Mouse (Mus musculus): Measurements from ENCODE around the gene Chmp4b. TPM values are rescaled to one million over a fixed set of nuclear protein-coding genes. Genes with fewer than 3 reads are reported as not detected.

Gene Chmp4b
- polyA plus RNA-seq, 1 experiment, result 27.6 TPM

DNA sequence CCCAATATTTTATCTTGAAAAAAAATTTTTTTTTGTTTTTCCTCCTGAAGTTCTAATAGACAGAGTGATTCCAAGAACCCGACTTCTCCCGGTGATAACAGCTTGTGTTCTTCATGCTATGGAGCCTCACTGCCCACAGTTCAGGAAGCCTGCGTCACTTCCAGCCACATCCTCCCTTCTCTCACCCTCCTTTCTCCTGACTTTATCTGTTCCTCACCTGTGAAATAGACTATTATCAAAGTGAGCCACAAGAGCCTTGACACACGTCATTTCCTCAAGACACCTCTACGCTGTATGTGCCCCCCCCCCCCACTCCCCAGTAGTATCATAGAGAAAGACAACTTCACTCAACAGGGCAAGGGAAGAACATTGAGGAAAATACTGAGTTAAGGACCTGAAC, 35.8 kb upstream of the Chmp4b start:
- Histone ChIP-seq H3K4me3 (replicated peaks) (peak overlapping the region; percentile 44), H3K4me1 (ENCODE audit: control insufficient read depth) (peaks cover 68% of the 10 kb centered on the region), H3K9me3 (ENCODE audit: control insufficient read depth, low read length) (no peaks in the 10 kb centered on the region), H3K27me3 (ENCODE audit: control insufficient read depth) (no peaks in the 10 kb centered on the region), H3K36me3 (ENCODE audit: control insufficient read depth) (peaks cover 21% of the 10 kb centered on the region)
- TF ChIP-seq GATA1 (IDR thresholded peaks at IDR 0.05; ENCODE audit: low read length) (no peak), TAL1 (IDR thresholded peaks at IDR 0.05; ENCODE audit: low read length) (peak; percentile 14; the same call in 1 of the 3 replicates)

DNA sequence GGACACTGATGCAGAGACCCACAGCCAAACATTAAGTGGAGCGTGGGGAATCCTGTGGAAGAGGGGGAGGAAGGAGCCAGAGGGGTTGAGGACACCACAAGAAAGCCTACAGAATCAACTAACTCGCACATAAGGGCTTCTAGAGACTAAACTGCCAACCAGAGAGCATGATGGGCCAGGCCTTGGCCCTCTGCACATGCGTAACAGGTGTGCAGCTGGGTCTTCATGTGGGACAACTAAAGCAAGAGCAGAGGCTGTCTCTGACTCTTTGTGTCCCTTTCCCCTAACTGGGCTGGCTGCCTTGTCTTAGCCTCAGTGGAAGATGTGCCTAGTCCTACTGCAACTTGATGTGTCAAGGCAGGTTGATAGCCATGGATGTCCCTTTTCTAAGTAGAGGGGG, 34.4 kb upstream of the Chmp4b start:
- peaks cover 67% of the 10 kb centered on the region for H3K4me1 ChIP-seq (ENCODE audit: control insufficient read depth)

DNA sequence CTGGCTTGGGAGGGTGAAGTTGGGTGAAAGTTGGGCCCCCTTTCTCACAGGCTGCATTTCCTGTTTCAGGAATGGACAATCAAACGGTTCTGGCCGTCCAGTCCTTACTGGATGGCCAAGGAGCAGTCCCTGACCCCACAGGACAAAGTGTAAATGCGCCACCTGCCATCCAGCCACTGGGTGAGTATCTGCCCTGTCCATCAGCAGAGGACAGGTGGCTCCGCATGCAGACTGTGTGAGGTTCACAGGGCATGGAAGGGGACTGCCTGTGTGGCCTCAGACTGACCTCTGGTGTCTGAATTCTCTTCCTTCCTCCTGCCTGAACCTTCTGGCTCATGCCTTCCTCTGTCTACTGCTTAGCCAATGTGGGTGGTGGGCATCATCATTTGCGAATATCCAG, 29.8 kb upstream of the Chmp4b start:
- Histone ChIP-seq H3K4me1 (ENCODE audit: control insufficient read depth) (peaks cover 26% of the 10 kb centered on the region), H3K4me3 (replicated peaks) (no peak overlapping the region), H3K27me3 (ENCODE audit: control insufficient read depth) (no peaks in the 10 kb centered on the region), H3K36me3 (ENCODE audit: control insufficient read depth) (peaks cover 63% of the 10 kb centered on the region), H3K9me3 (ENCODE audit: control insufficient read depth, low read length) (peaks cover 12% of the 10 kb centered on the region)
- TF ChIP-seq TAL1 (IDR thresholded peaks at IDR 0.05; ENCODE audit: low read length), result no peak
- TF ChIP-seq GATA1 (IDR thresholded peaks at IDR 0.05; ENCODE audit: low read length), result no peak

More for the DNA sequence above, 34.4 kb upstream of the Chmp4b start:
- Histone ChIP-seq H3K36me3 (ENCODE audit: control insufficient read depth) (peaks cover 26% of the 10 kb centered on the region), H3K4me3 (replicated peaks) (no peak overlapping the region), H3K27me3 (ENCODE audit: control insufficient read depth) (no peaks in the 10 kb centered on the region), H3K9me3 (ENCODE audit: control insufficient read depth, low read length) (no peaks in the 10 kb centered on the region)
- no peak for TF ChIP-seq TAL1 (IDR thresholded peaks at IDR 0.05; ENCODE audit: low read length)
- no peak for TF ChIP-seq GATA1 (IDR thresholded peaks at IDR 0.05; ENCODE audit: low read length)

DNA sequence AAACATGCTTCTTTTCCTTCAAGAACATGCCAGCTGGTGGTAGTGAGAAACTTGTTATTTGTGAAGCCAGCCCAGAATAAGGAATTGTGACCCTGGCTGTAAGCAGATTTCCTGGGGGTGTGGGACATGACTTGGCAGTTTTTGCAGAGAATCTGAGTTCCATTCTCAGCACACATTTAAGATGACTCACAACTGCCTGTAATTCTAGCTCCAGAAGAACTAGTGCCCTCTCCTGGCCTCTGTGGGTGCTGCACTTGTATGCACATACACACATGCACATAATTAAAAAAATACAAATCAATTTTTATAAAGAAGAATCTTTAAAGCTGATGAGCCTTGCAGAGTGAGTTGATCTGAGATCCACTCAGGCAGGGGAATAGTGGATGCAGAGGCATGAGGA, 27.4 kb upstream of the Chmp4b start:
- Histone ChIP-seq H3K9me3 (ENCODE audit: control insufficient read depth, low read length) (peaks cover 12% of the 10 kb centered on the region), H3K27me3 (ENCODE audit: control insufficient read depth) (no peaks in the 10 kb centered on the region), H3K4me3 (replicated peaks) (no peak overlapping the region), H3K4me1 (ENCODE audit: control insufficient read depth) (peaks cover 26% of the 10 kb centered on the region), H3K36me3 (ENCODE audit: control insufficient read depth) (peaks cover 76% of the 10 kb centered on the region)
- TF ChIP-seq TAL1 (IDR thresholded peaks at IDR 0.05; ENCODE audit: low read length) (no peak), GATA1 (IDR thresholded peaks at IDR 0.05; ENCODE audit: low read length) (no peak)

DNA sequence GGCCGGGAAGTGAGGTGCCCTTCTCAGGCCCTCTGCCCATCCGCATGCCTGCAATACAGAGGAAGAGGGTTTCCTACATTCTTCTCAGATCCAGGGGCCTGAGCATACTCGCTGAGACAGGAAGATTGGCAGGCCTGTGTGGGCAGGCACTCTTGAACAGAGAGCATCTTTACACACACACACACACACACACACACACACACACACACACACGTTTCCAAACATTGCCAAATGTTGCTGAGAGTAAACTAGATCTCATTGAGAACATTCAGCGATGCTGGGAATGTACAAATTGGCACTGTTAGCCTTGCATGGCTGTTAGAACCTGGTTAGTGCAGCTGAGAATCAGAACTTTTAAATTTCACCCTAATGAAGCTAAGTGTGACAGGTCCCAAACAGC, 21.0 kb upstream of the Chmp4b start:
- H3K4me1 ChIP-seq (ENCODE audit: control insufficient read depth), result peaks cover 74% of the 10 kb centered on the region
- no peaks in the 10 kb centered on the region for H3K9me3 ChIP-seq (ENCODE audit: control insufficient read depth, low read length)
- H3K27me3 ChIP-seq (ENCODE audit: control insufficient read depth), result no peaks in the 10 kb centered on the region
- peak overlapping the region; percentile 90 for H3K4me3 ChIP-seq (replicated peaks)
- TF ChIP-seq GATA1 (IDR thresholded peaks at IDR 0.05; ENCODE audit: low read length) (no peak), TAL1 (IDR thresholded peaks at IDR 0.05; ENCODE audit: low read length) (no peak)
- H3K36me3 ChIP-seq (ENCODE audit: control insufficient read depth), result peaks cover 71% of the 10 kb centered on the region

DNA sequence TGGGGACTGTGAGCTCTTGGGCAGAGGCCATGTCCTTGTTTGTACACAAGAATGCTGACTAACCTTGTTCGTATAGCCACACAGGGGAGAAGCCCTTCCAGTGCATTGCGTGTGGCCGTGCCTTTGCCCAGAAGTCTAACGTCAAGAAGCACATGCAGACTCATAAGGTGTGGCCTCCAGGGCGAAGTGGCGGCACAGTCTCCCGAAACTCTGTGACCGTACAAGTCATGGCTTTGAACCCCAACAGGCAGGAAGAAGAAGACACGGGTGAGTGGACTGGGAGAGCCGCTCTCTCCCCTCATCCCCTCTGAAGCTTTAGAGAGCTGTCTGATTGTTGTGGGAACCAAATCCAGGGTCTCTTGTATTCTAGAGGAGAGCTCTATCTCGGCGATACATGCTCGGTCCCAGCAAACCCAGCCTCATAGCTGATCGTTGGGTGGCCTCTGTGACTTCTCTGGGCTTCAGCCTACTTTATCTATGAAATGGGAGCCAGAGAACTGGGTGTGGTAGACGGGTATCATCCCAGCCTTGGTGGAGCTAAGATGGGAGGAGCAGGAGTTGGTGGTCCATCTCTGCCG, 19.2 kb upstream of the Chmp4b start:
- TF ChIP-seq TAL1 (IDR thresholded peaks at IDR 0.05; ENCODE audit: low read length) (0 out of 3 replicates have a peak, but pooled peaks have one; percentile 25), GATA1 (IDR thresholded peaks at IDR 0.05; ENCODE audit: low read length) (peak; percentile 18; the same call in 1 of the 2 replicates)
- Histone ChIP-seq H3K9me3 (ENCODE audit: control insufficient read depth, low read length) (no peaks in the 10 kb centered on the region), H3K4me3 (replicated peaks) (peak overlapping the region; percentile 90), H3K4me1 (ENCODE audit: control insufficient read depth) (peaks cover 80% of the 10 kb centered on the region), H3K36me3 (ENCODE audit: control insufficient read depth) (peaks cover 77% of the 10 kb centered on the region), H3K27me3 (ENCODE audit: control insufficient read depth) (no peaks in the 10 kb centered on the region)

DNA sequence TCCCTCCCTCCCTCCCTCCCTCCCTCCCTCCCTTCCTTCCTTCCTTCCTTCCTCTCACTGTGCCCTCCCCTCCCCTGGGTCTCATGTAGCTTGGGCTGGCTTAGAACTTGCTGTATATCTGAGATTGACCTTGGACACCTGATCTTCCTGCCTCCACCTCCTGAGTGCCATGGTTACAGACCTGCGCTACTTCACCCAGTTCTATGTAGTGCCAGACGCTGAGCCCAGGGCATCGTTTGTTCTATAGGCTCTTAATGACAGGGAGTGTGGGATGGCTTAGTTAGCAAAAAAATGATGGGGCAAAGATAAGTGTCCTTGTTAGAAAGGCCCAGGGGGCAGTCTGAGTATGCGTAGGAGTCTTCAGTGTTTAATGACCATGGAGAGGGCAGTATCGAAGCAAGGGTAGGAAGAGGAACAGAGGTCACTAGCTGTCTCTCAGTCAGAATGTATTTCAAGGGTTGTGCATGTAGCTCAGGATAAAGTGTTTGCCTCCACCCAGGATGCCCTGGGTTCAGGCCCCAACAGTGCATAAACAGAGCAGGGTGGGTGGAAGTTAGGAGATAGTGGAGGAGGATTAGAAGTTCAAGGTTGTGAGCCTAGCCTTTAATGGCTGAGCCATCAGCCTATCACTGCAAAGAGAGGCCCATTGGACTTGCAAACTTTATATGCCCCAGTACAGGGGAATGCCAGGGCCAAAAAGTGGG, 18.3 kb upstream of the Chmp4b start:
- peaks cover 80% of the 10 kb centered on the region for H3K36me3 ChIP-seq (ENCODE audit: control insufficient read depth)
- TF ChIP-seq GATA1 (IDR thresholded peaks at IDR 0.05; ENCODE audit: low read length), result no peak; the same call in 1 of the 2 replicates
- H3K9me3 ChIP-seq (ENCODE audit: control insufficient read depth, low read length), result peaks cover 5% of the 10 kb centered on the region
- peak overlapping the region; percentile 90 for H3K4me3 ChIP-seq (replicated peaks)
- no peaks in the 10 kb centered on the region for H3K27me3 ChIP-seq (ENCODE audit: control insufficient read depth)
- H3K4me1 ChIP-seq (ENCODE audit: control insufficient read depth), result peaks cover 76% of the 10 kb centered on the region

DNA sequence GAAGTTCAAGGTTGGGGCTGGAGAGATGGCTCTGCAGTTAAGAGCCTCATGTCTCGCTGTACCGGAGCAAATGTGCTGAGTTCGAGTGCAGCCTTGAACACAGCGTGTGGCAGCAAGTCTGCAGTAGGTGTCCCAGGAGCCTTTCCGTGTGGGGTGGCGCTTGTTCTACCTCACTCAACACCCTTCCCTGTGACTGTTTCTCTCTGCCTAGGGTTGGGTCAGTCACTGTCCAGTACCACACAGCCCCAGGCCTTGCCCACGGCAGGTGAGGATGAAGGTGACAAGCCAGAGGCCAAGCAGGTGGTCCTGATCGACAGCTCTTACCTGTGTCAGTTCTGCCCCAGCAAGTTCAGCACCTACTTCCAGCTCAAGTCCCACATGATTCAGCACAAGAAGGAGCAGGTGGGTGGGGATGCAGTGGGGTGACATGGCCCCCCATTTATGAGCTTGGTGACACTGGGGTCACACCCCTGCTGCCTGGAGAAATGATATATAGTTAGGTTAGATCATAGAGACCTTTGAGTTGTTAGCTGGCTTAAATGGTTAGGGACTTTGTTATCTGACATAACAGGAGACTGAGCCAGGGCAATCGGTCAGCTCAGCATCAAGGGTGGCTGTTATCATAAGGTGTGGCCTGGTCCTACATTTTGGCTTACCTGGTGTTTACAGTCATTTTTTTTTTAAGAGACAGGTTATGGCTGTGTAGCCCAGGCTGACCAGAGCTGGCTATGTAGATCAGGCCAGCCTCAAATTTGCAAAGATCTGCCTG, 17.4 kb upstream of the Chmp4b start:
- no peaks in the 10 kb centered on the region for H3K27me3 ChIP-seq (ENCODE audit: control insufficient read depth)
- TF ChIP-seq GATA1 (IDR thresholded peaks at IDR 0.05; ENCODE audit: low read length) (peak; percentile 65; the same call in 1 of the 2 replicates), TAL1 (IDR thresholded peaks at IDR 0.05; ENCODE audit: low read length) (peak; percentile 71)
- peak overlapping the region; percentile 63 for H3K4me3 ChIP-seq (replicated peaks)
- H3K36me3 ChIP-seq (ENCODE audit: control insufficient read depth), result peaks cover 80% of the 10 kb centered on the region
- peaks cover 67% of the 10 kb centered on the region for H3K4me1 ChIP-seq (ENCODE audit: control insufficient read depth)
- peaks cover 10% of the 10 kb centered on the region for H3K9me3 ChIP-seq (ENCODE audit: control insufficient read depth, low read length)

DNA sequence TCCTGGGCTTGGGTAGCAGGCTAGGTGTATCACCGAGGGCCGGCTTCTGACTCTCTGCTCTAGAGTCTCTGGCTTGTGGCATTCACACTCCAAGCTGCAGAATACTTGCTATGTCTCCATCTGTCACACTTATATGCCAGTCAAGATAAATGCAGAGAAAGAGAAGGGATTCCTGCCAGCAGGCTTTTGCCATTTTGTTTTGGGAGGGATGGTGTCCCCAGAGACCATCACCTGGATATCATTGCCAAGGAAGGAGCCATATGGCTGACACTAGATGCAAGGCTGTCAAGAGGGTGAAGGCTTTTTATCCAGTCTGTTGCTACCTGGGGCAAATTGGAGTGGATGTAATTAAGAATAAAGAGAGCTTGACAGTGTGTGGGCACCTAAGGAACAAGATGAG, 15.7 kb upstream of the Chmp4b start:
- Histone ChIP-seq H3K36me3 (ENCODE audit: control insufficient read depth) (peaks cover 79% of the 10 kb centered on the region), H3K27me3 (ENCODE audit: control insufficient read depth) (no peaks in the 10 kb centered on the region), H3K4me3 (replicated peaks) (no peak overlapping the region), H3K9me3 (ENCODE audit: control insufficient read depth, low read length) (peaks cover 10% of the 10 kb centered on the region), H3K4me1 (ENCODE audit: control insufficient read depth) (peaks cover 56% of the 10 kb centered on the region)
- TF ChIP-seq GATA1 (IDR thresholded peaks at IDR 0.05; ENCODE audit: low read length), result no peak
- TF ChIP-seq TAL1 (IDR thresholded peaks at IDR 0.05; ENCODE audit: low read length), result no peak
